Mouse (Mus musculus) cerebellum, postnatal 14 days (tissue): ENCODE results near the gene Pou2f2.
A peak's percentile ranks its signal among the peaks of the same experiment; 100 is the strongest.

Experiments used
- DNase-seq, 2 experiments: peaks; one replicate each; pipeline ENCODE4 v3.0.0; 2021; ENCODE audit warnings: mixed read lengths in 2 of 2

Gene Pou2f2

DNA sequence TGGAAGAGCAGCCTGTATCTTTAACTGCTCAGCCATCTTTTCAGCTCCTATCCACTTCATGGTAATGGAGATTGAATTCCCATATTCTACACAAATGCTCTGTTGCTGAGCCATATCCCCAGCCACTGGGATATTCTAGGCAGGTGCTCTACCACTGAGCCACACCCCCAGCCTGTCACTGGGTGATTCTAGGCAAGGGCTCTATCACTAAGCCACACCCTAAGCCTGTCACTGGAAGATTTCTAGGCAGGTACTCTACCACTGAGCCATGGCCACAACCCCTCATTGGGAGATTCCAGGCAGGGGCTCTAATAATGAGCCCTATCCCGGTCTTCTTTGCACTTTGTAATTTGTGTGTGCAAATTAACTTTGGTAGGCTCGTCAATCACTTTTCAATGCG, 15.6 kb upstream of the Pou2f2 start:
- DNase-seq = no peak

DNA sequence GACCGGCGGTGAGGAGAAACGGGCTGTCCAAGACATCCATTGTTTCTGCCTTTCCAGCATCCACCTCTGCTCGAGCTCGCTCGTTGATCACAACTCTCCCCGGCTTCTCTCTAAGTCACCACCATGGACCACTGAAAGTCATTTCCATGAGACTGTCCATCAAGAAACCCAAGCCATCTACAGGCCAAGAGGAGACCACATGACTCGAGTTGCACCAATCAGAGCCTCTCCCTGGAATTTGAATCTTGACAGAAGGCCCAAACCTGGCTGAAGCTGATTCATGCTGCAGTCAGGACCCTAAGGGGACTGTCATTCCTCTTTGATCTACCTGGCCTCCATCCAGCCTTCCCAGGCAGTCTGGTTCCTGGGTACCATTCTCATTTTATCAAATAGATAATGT, 12.6 kb upstream of the Pou2f2 start:
- DNase-seq = peak in 1 of 2 experiments; percentile 36

DNA sequence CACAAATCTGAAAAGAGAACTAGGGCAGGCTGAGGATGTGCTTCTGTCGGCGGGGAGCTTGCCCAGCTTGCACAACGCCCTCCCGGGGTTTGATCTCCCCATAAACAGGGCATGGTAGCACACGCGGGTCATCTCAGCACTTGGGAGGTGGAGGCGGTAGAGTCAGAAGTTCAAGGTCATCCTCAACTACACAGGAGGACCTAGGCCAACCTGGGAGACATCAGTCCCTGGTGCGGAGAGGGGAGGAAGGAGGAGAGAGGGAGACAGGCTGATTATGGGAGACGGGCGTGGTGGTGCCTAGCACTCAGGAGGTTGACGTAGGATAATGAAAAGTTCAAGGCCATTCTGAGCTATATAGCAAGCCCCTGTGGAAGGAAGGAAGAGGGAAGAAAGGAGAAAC, 11.3 kb upstream of the Pou2f2 start:
- no peak for DNase-seq

DNA sequence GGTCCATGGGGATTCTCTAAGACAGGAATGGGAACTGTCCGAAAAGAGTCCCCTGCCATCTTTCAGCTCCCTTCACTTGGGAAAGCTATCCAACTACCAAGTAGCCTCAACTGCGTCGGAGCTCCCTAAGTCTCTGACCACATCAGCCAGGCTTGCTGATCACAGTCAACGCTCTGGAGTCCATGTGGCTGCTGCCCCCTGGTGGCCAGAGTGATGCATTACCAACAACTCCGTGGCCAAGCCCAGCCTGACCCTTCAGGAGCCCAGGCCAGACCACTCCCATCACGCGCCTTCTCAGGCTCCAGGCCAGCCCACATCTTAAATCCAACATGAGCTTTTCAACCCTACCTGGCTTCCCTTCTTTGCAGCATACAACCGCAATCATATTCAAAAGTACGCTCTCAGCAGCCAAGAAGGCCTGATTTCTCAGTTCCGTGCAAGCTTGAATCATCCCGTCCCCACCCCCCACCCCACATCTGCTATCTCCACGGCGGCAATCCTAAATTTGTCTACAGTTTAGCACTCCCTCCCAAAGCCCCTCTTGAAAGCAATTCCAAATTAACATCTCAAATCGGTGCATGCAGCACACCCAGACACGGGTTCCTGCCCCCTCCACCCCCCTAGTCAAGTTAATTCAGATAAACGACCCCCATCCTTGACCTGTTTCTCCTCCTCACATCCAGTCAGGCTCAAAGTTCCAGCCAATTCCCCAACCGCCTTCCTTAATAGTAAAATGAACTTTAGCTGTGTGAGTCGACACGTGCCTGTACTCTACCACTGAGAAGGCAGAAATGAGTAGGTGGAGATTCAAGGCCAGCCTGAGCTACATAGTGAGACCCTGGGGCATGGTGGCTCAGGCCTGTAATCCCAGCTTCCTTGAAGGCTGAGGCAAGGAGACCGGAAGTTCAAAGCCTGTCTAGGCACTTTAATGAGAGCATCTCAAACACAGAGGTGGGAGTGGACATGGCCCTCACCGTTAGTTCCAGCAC, 8.4 kb upstream of the Pou2f2 start:
- peak; percentile 95 to 96 for DNase-seq

DNA sequence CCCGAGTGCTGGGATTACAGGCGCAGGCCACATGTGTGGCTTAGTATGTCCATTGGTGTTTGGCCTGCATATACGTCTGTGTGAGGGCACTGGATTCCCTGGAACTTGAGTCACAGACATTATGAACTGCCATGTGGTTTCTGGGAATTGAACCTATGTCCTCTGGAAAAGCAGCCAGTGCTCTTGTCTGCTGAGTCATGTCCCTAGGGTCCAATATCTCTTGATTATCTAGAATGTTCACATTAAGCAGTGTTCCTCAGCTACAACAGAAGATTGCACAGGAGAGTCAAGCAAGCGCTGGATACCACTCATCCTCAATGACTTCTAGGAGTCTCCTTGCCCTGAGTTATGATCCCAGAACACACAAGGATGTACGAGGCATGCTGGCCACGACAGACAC, 4.6 kb upstream of the Pou2f2 start:
- no peak for DNase-seq

DNA sequence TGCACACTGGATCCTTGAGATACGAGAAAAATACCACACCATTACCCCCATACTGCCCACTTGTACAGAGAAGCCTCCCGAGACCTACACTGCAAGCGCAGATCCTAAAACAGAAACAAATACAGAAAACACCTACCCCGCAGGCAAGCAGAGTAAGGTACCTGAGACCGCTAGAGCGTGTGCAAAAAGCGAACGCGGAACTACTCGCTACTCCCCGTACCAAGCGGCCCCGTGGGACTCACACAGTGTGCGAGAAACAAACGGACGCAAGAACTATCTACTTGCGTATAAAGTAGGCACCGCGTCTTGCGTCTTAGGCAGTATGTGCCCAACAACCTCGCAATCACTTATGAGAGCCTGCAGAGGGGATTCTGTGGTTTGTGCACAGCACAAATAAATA, 2.3 kb upstream of the Pou2f2 start:
- DNase-seq = no peak

DNA sequence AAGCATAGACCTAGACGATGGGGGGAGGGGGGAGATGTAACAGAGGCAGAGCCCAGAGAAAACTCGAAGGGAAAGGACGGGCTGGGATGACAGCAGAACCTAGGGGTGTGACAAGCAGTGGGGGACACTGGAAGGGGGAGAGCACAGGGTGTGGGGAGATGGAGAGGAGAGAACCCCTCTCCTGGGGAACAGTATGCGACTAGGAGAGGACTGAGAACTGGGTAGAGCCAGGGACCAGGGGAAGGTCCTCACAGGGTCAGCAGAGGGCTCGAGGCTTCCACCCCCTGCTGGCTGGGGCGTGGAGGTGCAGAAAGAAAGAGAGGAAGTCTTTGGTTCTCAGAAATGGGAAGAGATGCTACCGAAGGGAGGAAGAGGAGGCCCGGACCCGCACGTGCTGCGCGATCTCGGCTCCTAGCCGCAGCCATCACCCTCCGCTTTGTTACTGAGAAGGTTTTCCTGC, 1.8 kb upstream of the Pou2f2 start:
- DNase-seq = peak; percentile 63 to 75

DNA sequence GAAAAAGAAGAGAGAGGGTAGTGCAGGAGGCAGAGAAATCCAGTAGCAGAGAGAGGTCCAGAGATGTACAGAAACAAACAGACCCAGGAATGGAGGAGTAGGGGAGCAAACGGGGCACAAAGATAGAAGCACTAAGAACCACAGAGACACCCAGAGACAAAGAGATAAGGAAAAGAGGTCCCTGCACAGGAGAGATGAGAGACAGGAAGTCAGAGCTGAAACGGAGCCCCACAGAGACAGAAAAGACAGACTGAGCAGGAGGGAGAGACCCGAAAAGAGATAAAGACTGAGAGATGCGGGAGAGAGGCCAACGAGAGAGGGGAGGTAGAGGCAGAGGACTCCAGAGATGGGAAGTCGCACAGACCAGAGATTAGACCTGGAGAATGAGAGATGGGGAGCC, 986 bp upstream of the Pou2f2 start:
- no peak for DNase-seq

DNA sequence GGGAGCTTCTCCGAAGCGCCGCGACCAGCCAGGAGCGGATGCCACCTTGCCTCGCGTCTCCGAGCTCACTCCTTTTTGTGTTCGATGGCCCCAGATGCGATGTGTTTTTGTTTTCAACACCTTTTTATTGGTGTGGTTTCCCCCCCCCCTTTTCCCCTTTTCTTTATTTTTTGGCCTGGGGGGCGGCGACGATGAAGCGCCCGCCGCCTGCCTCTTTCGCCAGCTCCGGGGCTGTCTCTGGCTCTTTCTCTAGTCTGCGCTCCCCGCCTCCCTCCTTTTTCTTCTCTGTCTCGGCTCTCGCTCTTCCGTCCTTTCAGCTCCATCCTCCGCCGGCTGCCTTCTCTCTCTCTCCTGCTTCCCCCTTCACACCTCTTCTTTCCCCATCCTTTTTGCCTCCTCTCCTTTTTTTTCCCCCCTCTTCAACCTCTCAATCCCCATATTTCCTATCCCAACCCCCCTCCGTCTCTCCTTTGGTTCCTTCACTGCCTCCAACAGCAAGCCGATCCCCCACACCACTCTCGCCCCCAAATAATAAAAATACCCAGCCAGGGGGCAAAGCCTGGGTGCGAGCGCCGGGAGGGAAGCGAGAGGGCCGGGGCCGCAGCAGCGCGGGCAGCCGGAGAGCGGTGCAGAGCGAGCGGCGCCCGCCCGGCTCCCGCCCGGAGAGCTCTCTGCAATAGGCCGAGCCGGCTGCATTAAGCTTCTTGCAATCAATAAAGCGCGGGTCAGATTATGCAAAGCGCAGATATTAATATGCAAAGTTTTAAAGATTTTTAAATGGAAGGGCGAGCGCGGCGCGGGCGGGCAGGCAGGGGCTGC, 530 bp downstream of the Pou2f2 start:
- peak; percentile 68 to 69 for DNase-seq

DNA sequence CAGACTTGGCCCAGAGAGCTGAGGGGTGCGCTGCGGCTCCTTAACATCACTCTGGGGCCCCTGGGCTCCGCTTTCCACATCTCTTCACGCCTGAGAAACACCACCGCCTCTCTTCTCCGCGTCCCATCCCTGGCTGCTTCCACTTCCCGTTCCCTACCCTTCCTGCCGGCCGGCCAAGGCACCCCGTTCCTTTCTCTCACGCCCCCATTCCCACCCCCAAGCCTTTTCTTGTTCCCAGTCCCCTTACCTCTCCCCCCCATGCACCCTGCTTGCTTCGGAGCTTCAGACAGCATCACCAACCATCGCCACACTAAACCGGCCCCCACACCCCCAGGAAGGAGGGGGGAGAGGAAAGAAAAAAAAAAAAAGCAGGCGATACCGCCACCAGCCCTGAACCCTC, 1.2 kb downstream of the Pou2f2 start:
- peak; percentile 53 to 66 for DNase-seq

DNA sequence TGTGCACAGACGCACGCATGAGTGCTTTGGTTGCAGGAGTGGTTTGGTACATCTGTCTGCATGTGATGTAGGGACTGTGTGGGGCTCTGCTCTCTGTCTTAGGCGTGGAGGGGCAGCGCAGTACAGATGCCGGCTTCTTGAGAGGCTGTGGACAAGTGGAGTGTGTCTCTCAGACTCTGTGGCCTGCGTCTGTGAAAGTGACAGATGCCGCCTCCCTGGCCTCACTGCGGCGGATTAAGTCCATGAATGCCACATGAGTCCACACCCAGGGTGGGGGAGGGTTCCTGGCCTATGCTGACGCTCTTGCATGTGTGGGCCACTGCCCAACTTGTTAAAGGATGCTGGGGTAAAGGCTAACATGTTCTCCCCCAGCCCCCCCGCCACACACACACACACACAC, 5.2 kb downstream of the Pou2f2 start:
- DNase-seq = peak; percentile 61 to 71

DNA sequence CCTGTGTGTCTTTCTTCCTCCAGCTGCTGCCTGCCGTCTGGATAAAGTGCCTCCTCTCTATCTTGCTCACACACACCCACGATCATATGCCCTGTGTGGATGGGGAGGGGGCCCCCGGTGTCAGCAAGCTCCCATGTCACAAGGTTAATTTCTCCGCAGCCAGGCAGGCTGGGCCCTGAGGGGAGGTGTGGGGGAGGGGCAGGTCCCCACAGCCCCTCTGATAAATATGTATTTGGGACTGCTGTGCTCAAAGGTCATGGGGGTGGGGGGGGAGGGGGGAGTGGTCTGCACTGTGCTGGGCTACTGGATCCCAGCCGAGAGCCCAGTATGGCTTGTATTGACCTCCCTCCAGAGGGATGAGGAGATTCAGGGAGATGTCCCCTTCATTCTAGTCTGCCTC, 6.9 kb downstream of the Pou2f2 start:
- DNase-seq = no peak

DNA sequence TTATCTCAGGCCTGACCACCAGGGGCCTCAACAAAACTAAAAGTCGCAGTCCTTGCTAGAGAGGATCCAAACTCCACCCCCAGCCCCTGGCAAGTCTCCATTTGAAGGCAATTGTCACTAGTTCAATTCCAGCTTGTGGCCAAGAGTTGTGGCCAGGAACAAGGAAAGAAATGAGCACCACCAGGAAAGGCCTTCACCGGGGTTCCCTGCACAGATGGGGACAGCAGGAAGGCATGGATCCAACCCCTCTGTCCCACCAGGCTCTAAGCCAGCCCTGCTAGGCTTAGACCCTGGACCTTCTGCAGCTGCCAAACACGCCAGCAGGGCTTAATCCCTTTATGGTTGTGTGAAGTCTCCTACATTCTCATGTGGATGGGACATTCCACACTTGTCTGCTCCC, 8.9 kb downstream of the Pou2f2 start:
- DNase-seq = peak; percentile 71 to 74

DNA sequence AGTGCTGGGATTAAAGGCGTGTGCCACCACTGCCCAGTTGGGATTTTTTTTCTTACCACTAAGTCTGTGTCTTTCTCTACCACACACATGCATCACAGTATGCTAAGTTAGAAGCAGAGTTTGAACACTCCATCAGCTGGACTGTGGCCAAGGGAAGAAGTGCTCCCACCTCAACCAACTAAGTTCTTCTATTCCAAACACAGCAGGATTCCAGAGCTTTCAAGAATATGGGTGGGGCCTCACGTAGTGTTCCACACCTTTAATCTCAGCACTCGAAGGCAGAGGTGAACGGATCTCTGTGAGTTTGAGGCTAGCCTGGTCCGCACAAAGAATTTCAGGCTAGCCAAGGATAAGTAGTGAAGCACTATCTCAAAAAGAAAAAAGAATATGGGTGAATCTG, 13.4 kb downstream of the Pou2f2 start:
- DNase-seq = no peak

DNA sequence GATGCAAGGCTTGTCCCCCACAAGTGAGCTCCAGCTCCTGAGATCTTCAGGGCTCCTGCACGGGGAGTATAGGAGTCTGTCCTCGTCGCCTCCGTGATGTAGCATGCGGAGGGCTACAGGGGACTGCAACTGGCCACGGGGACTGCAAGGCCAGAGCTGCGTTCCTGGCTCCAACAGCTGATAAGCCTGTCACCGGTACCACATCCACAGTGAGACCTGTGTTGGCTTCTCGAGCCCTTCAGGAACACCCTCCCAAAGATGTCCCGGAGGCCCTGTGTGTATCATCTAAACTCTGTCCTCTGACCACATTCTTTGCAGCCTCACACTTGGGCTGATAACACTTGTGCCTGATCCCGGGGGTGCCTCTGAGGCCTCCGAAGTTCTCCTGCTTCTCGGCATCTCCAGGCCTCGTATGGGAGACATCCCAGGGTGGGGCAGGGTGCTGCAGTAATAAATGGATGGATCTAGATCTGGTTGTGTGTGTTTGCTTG, 23.3 kb downstream of the Pou2f2 start:
- DNase-seq = no peak

DNA sequence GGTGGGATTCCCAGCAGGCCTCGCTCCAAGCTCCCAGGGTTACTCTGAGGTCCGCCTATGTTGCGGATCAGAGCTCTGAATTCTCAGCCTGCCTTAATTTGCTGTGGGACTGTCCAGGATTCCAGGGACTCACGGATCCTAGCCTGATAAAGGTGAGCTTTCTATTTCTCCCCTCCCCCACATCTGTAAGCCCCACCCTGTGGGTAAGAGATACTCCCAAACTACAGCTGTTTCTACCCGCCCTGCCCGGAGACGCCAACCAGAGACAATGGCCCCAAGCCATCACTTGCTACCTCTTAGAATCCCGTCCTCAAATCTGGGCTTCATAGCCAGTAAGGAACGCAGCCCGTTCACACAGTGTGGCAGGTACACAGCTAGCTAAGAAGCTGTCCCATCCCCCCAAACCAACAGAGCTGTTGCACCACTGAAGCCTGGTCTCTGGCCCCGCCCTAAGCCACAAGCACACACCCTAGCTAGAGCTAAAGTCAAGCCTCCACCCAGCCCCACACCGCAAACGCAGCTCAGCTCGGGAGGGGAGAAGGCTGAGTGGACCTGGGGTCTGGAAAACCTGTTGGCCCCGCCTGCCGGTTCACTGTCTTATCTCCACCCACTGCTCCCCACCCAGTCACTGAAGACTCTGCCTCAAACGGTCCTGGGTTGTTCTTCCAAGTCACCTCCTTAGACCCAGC, 23.9 kb downstream of the Pou2f2 start:
- no peak for DNase-seq

DNA sequence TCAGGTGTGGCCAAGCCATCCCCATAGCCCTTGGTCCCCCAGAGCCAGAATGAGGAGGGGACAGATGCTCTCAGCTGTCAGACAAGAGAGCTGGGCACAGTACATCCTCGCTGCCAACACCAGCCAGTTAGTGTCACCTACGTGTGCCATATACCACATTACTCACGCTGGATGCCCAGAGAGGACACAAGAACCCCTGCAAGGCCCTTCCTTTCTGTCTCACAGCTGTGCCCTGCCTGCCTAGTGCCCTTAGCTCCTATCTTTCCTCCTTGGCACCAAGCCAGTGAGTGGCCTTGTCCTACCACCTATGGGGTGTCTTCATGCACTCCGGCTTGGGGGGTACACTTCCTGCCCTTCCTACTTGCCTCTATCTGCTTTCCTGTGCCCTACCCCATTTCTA, 24.9 kb downstream of the Pou2f2 start:
- DNase-seq = peak in 1 of 2 experiments; percentile 54

DNA sequence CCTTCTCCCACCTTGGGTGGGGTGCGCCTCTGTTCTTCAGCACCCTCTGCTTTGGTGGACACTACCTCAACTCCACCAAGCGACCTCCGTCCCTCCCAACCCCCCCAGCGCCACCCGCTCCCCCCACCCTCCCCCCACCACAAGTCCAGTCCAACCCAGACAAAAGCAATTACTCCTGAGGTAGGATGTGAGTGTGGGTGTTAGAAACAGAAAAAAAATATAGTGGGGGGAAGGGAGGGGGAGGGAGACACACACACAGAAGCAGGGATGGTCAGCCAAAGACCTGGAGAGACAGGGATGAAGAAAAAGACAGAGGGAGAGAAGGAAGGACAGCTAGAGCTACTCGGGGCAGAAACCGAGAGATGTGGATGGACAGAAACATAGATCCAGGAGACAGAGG, 25.7 kb downstream of the Pou2f2 start:
- no peak for DNase-seq

DNA sequence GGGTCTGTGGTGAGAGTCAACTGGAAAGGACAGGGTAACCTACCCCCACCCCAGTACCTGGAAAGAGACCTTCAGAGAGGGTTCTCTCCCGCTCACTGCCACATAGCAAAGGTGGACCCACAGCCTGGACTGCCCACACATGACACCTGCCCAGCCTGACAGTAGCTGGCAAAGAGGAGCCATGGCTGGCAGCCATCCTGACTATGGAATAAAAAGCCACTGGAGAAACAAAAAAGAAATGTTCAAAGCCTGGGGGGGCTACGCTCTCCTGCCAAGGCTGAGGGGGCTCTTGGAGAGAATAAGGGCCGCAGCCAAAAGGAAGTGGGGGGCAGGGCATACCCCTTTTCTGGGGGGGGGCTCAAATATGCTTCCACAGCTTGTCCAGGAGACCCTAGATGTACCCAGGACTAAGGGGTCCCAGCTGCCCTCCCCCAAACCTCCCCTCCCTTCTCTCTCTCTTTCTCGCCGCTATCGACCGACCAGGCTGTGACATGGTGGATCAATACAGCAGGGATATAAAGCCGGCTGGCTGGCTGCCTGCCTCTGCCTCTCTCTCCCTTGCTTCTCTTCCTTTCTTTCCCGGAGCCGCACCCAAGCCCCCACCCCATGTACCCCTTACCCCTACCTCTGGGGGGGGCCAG, 27.5 kb downstream of the Pou2f2 start:
- DNase-seq = peak; percentile 81 to 88

DNA sequence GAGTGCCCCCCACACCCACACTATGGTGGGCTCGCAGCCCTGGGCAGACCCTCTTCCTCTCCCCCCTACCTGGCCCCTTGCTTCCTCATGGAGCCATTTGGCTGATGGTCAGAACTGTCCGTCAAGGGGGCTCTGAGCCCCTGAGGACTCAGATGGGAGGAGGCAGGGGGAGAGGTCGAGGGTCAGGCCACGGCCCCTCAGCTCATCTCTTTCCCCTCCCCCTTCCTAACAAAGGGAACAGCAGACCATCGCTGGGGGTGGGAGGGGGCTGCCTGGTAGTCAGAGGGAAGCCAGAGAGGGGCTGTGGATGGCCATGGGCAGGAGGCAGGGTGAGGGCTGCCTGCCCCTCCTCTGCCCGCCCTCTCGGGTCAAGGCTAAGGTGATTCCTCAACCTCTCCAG, 28.5 kb downstream of the Pou2f2 start:
- no peak for DNase-seq

DNA sequence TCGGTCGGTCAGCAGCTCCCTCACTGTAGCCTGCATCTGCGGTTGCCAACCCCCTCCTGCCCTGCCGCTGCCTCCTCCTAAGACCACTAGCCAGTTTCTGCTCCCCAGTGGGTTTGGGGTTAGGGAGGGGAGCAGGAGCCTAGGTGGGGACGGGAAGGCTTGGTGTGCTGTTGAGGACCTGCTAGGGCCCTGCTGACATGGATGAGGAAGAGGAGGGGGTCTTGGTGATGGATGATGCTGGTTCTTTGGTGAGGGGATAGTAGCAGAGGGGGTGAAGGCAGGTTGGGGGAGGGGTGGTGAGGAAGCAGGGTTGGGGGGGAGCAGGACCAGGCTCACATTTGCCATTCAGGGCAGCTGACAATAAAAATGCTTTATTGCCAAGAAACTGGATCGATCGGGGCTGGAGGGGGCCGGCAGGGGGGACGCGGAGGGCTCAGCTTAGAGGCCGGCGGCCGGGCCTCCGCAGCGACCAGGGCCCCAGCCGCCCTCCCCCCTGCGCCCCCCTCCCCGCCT, 29.3 kb downstream of the Pou2f2 start:
- DNase-seq = no peak

DNA sequence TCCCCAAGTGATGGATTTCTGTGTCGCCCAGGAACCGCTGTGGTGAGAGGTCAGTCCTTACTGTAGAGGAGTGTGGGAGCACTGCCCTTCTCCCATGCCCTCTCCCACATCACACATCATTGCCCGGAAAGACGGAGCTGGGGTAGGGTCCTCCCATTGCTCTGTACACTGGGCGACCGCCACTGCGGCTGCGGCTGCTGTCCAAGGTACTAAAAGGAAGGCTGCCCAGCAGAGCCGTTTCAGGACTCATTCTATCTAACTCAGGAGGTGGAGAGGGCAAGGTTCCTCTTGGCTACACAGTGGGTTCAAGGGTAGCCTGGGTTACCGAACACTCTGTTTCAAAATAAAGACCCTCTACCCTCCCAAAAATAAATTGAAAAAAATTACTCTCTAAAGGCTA, 33.6 kb downstream of the Pou2f2 start:
- DNase-seq = no peak
